Mouse (Mus musculus): ENCODE measurements around the gene Erp29.
"Not testable (repeated sequence)": the region's sequence is repeated elsewhere in the genome, so short reads cannot be mapped to it uniquely, and the experiment has no call there.

The Erp29 gene

GRCm38 (mm10) chr5:121452026-121452869 is at the start of gene Erp29:
Erp29 (minus strand) TSS chr5:121452506.
- peak; percentile 99 for DNase-seq (ENCODE audit: low spot score)

GRCm38 (mm10) chr5:121501424-121501996 is 49.2 kb upstream of the Erp29 start:
- not testable (repeated sequence) for DNase-seq (ENCODE audit: low spot score)

GRCm38 (mm10) chr5:121500719-121501118 is 48.4 kb upstream of the Erp29 start:
- no peak for DNase-seq (ENCODE audit: low spot score)

- DNase-seq (ENCODE audit: low spot score): no peak
Observed at GRCm38 (mm10) chr5:121493305-121493704, 41.0 kb upstream of the Erp29 start.

GRCm38 (mm10) chr5:121484801-121485200 is 32.5 kb upstream of the Erp29 start:
- no peak for DNase-seq (ENCODE audit: low spot score)

- peak; percentile 77 for DNase-seq (ENCODE audit: low spot score)
Observed at GRCm38 (mm10) chr5:121477680-121478079, 25.4 kb upstream of the Erp29 start.

- DNase-seq (ENCODE audit: low spot score): no peak
Observed at GRCm38 (mm10) chr5:121476040-121476439, 23.7 kb upstream of the Erp29 start.

GRCm38 (mm10) chr5:121474610-121475009 is 22.3 kb upstream of the Erp29 start:
- no peak for DNase-seq (ENCODE audit: low spot score)

GRCm38 (mm10) chr5:121472411-121472810 is 20.1 kb upstream of the Erp29 start:
- DNase-seq (ENCODE audit: low spot score): no peak

GRCm38 (mm10) chr5:121469566-121469965 is 17.3 kb upstream of the Erp29 start:
- no peak for DNase-seq (ENCODE audit: low spot score)

GRCm38 (mm10) chr5:121463601-121464250 is 11.4 kb upstream of the Erp29 start:
- DNase-seq (ENCODE audit: low spot score): no peak

- no peak for DNase-seq (ENCODE audit: low spot score)
Observed at GRCm38 (mm10) chr5:121462967-121463366, 10.7 kb upstream of the Erp29 start.

GRCm38 (mm10) chr5:121462171-121462502 is 9.8 kb upstream of the Erp29 start:
- DNase-seq (ENCODE audit: low spot score): no peak

GRCm38 (mm10) chr5:121461339-121462170 is 9.2 kb upstream of the Erp29 start:
- no peak for DNase-seq (ENCODE audit: low spot score)

GRCm38 (mm10) chr5:121455510-121456265 is 3.4 kb upstream of the Erp29 start:
- DNase-seq (ENCODE audit: low spot score): no peak

GRCm38 (mm10) chr5:121454503-121454782 is 2.1 kb upstream of the Erp29 start:
- DNase-seq (ENCODE audit: low spot score): no peak

- no peak for DNase-seq (ENCODE audit: low spot score)
Observed at GRCm38 (mm10) chr5:121453743-121454502, 1.6 kb upstream of the Erp29 start.

- no peak for DNase-seq (ENCODE audit: low spot score)
Observed at GRCm38 (mm10) chr5:121452906-121453305, 600 bp upstream of the Erp29 start.

- DNase-seq (ENCODE audit: low spot score): peak; percentile 73
Observed at GRCm38 (mm10) chr5:121451644-121452025, 671 bp downstream of the Erp29 start, which contains the start of gene Tmem116. Tmem116 (plus strand) TSS chr5:121451893.

- DNase-seq (ENCODE audit: low spot score): no peak
Observed at GRCm38 (mm10) chr5:121451203-121451602, 1.1 kb downstream of the Erp29 start.

GRCm38 (mm10) chr5:121450476-121450875 is 1.8 kb downstream of the Erp29 start:
- no peak for DNase-seq (ENCODE audit: low spot score)
